Mouse (Mus musculus): ENCODE data around the gene Rab29. TPM values are rescaled to one million over a fixed set of nuclear protein-coding genes. Genes with fewer than 3 reads are reported as not detected.
"Not testable (repeated sequence)": the region's sequence is repeated elsewhere in the genome, so short reads cannot be mapped to it uniquely, and the experiment has no call there.

Gene Rab29
- 10.2 and 13.7 TPM in 2 replicates for polyA plus RNA-seq (2016; fragmentation: Nextera tagmentation; extraction: Ambion mirVana)

GRCm38 (mm10) chr1:131867093-131867945, at the start of gene Rab29:
Rab29 (plus strand) TSS chr1:131867224.
- Histone ChIP-seq H3K27me3 (ENCODE audit: low read depth, poor library complexity, severe bottlenecking) (peaks cover 17% of the 10 kb centered on the region), H3K4me1 (peaks cover 9% of the 10 kb centered on the region)

GRCm38 (mm10) chr1:131820353-131820752, 46.7 kb upstream of the Rab29 start:
- WGBS: 80% methylated on average over 9 of the region's 9 CpGs
- not testable (repeated sequence) for H3K4me1 ChIP-seq; H3K36me3 ChIP-seq; H3K27ac ChIP-seq (replicated peaks); H3K9me3 ChIP-seq (replicated peaks); DNase-seq (ENCODE audit: low spot score); H3K27me3 ChIP-seq (ENCODE audit: low read depth, poor library complexity, severe bottlenecking); H3K4me3 ChIP-seq

More at GRCm38 (mm10) chr1:131867093-131867945, at the start of gene Rab29:
- Histone ChIP-seq H3K27ac (replicated peaks) (peak within 1 kb of the TSS; percentile 79), H3K9me3 (replicated peaks) (no peaks in the 10 kb centered on the region), H3K4me3 (peak within 1 kb of the TSS; percentile 74), H3K36me3 (no peaks in the 10 kb centered on the region)
- 2% methylated on average over 46 of the region's 46 CpGs for WGBS
- DNase-seq (ENCODE audit: low spot score): peak; percentile 89

- H3K27me3 ChIP-seq (ENCODE audit: low read depth, poor library complexity, severe bottlenecking): no peaks in the 10 kb centered on the region
- H3K36me3 ChIP-seq: no peaks in the 10 kb centered on the region
- H3K4me1 ChIP-seq: no peaks in the 10 kb centered on the region
- 92% methylated on average over 10 of the region's 10 CpGs for WGBS
- no peak overlapping the region for H3K27ac ChIP-seq (replicated peaks)
- H3K9me3 ChIP-seq (replicated peaks): no peaks in the 10 kb centered on the region
- DNase-seq (ENCODE audit: low spot score): no peak
- H3K4me3 ChIP-seq: no peak overlapping the region
Measured at GRCm38 (mm10) chr1:131820887-131821328, 46.1 kb upstream of the Rab29 start.

GRCm38 (mm10) chr1:131822292-131822691, 44.7 kb upstream of the Rab29 start:
- H3K27me3 ChIP-seq (ENCODE audit: low read depth, poor library complexity, severe bottlenecking): peaks cover 8% of the 10 kb centered on the region
- H3K27ac ChIP-seq (replicated peaks): no peak overlapping the region
- no peaks in the 10 kb centered on the region for H3K9me3 ChIP-seq (replicated peaks)
- peaks cover 3% of the 10 kb centered on the region for H3K4me1 ChIP-seq
- no peak overlapping the region for H3K4me3 ChIP-seq
- DNase-seq (ENCODE audit: low spot score): no peak
- 79% methylated on average over 8 of the region's 8 CpGs for WGBS
- no peaks in the 10 kb centered on the region for H3K36me3 ChIP-seq

- no peaks in the 10 kb centered on the region for H3K9me3 ChIP-seq (replicated peaks)
- H3K4me3 ChIP-seq: no peak overlapping the region
- peaks cover 8% of the 10 kb centered on the region for H3K27me3 ChIP-seq (ENCODE audit: low read depth, poor library complexity, severe bottlenecking)
- H3K27ac ChIP-seq (replicated peaks): no peak overlapping the region
- H3K36me3 ChIP-seq: no peaks in the 10 kb centered on the region
- 86% methylated on average over 1 of the region's 1 CpGs for WGBS
- H3K4me1 ChIP-seq: peaks cover 5% of the 10 kb centered on the region
- DNase-seq (ENCODE audit: low spot score): no peak
Measured at GRCm38 (mm10) chr1:131822856-131823492, 44.0 kb upstream of the Rab29 start.

- peaks cover 8% of the 10 kb centered on the region for H3K4me1 ChIP-seq
- no peak overlapping the region for H3K4me3 ChIP-seq
- DNase-seq (ENCODE audit: low spot score): no peak
- H3K27me3 ChIP-seq (ENCODE audit: low read depth, poor library complexity, severe bottlenecking): peaks cover 8% of the 10 kb centered on the region
- H3K27ac ChIP-seq (replicated peaks): no peak overlapping the region
- no peaks in the 10 kb centered on the region for H3K9me3 ChIP-seq (replicated peaks)
- no peaks in the 10 kb centered on the region for H3K36me3 ChIP-seq
- 70% methylated on average over 5 of the region's 5 CpGs for WGBS
Measured at GRCm38 (mm10) chr1:131823563-131823962, 43.5 kb upstream of the Rab29 start.

- Histone ChIP-seq H3K36me3 (no peaks in the 10 kb centered on the region), H3K9me3 (replicated peaks) (no peaks in the 10 kb centered on the region), H3K27ac (replicated peaks) (no peak overlapping the region), H3K4me3 (no peak overlapping the region), H3K27me3 (ENCODE audit: low read depth, poor library complexity, severe bottlenecking) (peaks cover 8% of the 10 kb centered on the region), H3K4me1 (peaks cover 19% of the 10 kb centered on the region)
- WGBS: 91% methylated on average over 11 of the region's 11 CpGs
- no peak for DNase-seq (ENCODE audit: low spot score)
Measured at GRCm38 (mm10) chr1:131824528-131825181, 42.4 kb upstream of the Rab29 start.

- Histone ChIP-seq H3K27ac (replicated peaks) (peak within 1 kb of the TSS; percentile 95), H3K36me3 (peaks cover 24% of the 10 kb centered on the region), H3K9me3 (replicated peaks) (no peaks in the 10 kb centered on the region), H3K4me3 (peak within 1 kb of the TSS; percentile 89), H3K27me3 (ENCODE audit: low read depth, poor library complexity, severe bottlenecking) (peaks cover 8% of the 10 kb centered on the region), H3K4me1 (peaks cover 46% of the 10 kb centered on the region)
- WGBS: 3% methylated on average over 25 of the region's 25 CpGs
- DNase-seq (ENCODE audit: low spot score): no peak
Measured at GRCm38 (mm10) chr1:131827207-131827786, 39.7 kb upstream of the Rab29 start, which contains the start of gene Slc41a1. Slc41a1 (plus strand) TSS chr1:131827493.

- peak overlapping the region; percentile 89 for H3K4me3 ChIP-seq
- H3K27ac ChIP-seq (replicated peaks): peak overlapping the region; percentile 95
- H3K36me3 ChIP-seq: peaks cover 29% of the 10 kb centered on the region
Measured at GRCm38 (mm10) chr1:131827787-131828258, 39.2 kb upstream of the Rab29 start.

GRCm38 (mm10) chr1:131828297-131829126, 38.5 kb upstream of the Rab29 start:
- H3K9me3 ChIP-seq (replicated peaks): no peaks in the 10 kb centered on the region
- H3K27me3 ChIP-seq (ENCODE audit: low read depth, poor library complexity, severe bottlenecking): peaks cover 8% of the 10 kb centered on the region
- DNase-seq (ENCODE audit: low spot score): peak; percentile 70
- peak overlapping the region; percentile 89 for H3K4me3 ChIP-seq
- 2% methylated on average over 22 of the region's 22 CpGs for WGBS
- peaks cover 36% of the 10 kb centered on the region for H3K36me3 ChIP-seq
- H3K4me1 ChIP-seq: peaks cover 58% of the 10 kb centered on the region
- H3K27ac ChIP-seq (replicated peaks): peak overlapping the region; percentile 95

More at GRCm38 (mm10) chr1:131827787-131828258, 39.2 kb upstream of the Rab29 start:
- under 1% methylated on average over 36 of the region's 36 CpGs for WGBS
- Histone ChIP-seq H3K27me3 (ENCODE audit: low read depth, poor library complexity, severe bottlenecking) (peaks cover 8% of the 10 kb centered on the region), H3K9me3 (replicated peaks) (no peaks in the 10 kb centered on the region), H3K4me1 (peaks cover 51% of the 10 kb centered on the region)
- DNase-seq (ENCODE audit: low spot score): peak; percentile 96

- peaks cover 44% of the 10 kb centered on the region for H3K36me3 ChIP-seq
- DNase-seq (ENCODE audit: low spot score): no peak
- H3K4me1 ChIP-seq: peaks cover 58% of the 10 kb centered on the region
- WGBS: 63% methylated on average over 5 of the region's 5 CpGs
- peak overlapping the region; percentile 89 for H3K4me3 ChIP-seq
- H3K27me3 ChIP-seq (ENCODE audit: low read depth, poor library complexity, severe bottlenecking): peaks cover 8% of the 10 kb centered on the region
- H3K27ac ChIP-seq (replicated peaks): no peak overlapping the region
- no peaks in the 10 kb centered on the region for H3K9me3 ChIP-seq (replicated peaks)
Measured at GRCm38 (mm10) chr1:131829279-131829678, 37.7 kb upstream of the Rab29 start.

All from midbrain, embryonic 10.5 days (tissue).